Mouse (Mus musculus): ENCODE results near the gene Olfr288.

- no peak for TF ChIP-seq POLR2A (IDR thresholded peaks at IDR 0.05; ENCODE audit: insufficient read length, low read depth)
- no peak for TF ChIP-seq MYOG (IDR thresholded peaks at IDR 0.05; ENCODE audit: control insufficient read depth in 1 of 3, insufficient read depth in 1 of 3, insufficient read length in 2 of 3, low read depth in 2 of 3)
Observed at GRCm38 (mm10) chr15:98153625-98154024, 41.7 kb downstream of the Olfr288 start.

All from myocyte (in vitro differentiated cells).